Mouse (Mus musculus) lung, embryonic 14.5 days (tissue): Measurements from ENCODE around the gene Eaf2. TPM values are rescaled to one million over a fixed set of nuclear protein-coding genes. Genes with fewer than 3 reads are reported as not detected.

ENCODE experiments used
- ATAC-seq: fragments of 200-750 bp; cut with Nextera tagmentation; 2 replicates; pipeline ENCODE4 v1.8.0; 2017; ENCODE audit warnings: mild to moderate bottlenecking, moderate TSS enrichment, moderate library complexity; ENCODE audit not compliant: insufficient read depth
- DNase-seq: peaks from one replicate; pipeline ENCODE4 v3.0.0-alpha.2; 2015
- H3K27ac ChIP-seq: fragments of 300-500 bp; sonication (generic); 2 replicates; pipeline ENCODE4 v1.5.1; 2014; ENCODE audit warnings: low read depth, mild to moderate bottlenecking, moderate library complexity
- H3K27me3 ChIP-seq: fragments of 300-500 bp; sonication (generic); 2 replicates; pipeline ENCODE4 v1.6.1; 2014; ENCODE audit warnings: low read length, control low read depth; ENCODE audit not compliant: insufficient read depth
- H3K36me3 ChIP-seq: fragments of 300-500 bp; sonication (generic); 2 replicates; pipeline ENCODE4 v1.6.1; 2014; ENCODE audit warnings: control low read depth; ENCODE audit not compliant: insufficient read depth
- H3K4me1 ChIP-seq: fragments of 300-500 bp; sonication (generic); 2 replicates; pipeline ENCODE4 v1.6.1; 2014; ENCODE audit warnings: antibody characterized with exemption, control low read depth; ENCODE audit not compliant: insufficient read depth
- H3K4me2 ChIP-seq: fragments of 300-500 bp; sonication (generic); 2 replicates; pipeline ENCODE4 v1.6.1; 2014; ENCODE audit warnings: mild to moderate bottlenecking
- H3K4me3 ChIP-seq: fragments of 300-500 bp; sonication (generic); 2 replicates; pipeline ENCODE4 v1.5.1; 2014; ENCODE audit warnings: low read depth, low read length
- H3K9ac ChIP-seq: fragments of 300-500 bp; sonication (generic); 2 replicates; pipeline ENCODE4 v1.6.1; 2014
- H3K9me3 ChIP-seq: fragments of 300-500 bp; sonication (generic); 2 replicates; pipeline ENCODE4 v1.6.1; 2016; ENCODE audit warnings: low read depth, low read length, control low read depth
- CTCF ChIP-seq: IDR thresholded peaks from 2 replicates; pipeline ENCODE4 v1.5.1; 2016; ENCODE audit warnings: antibody characterized with exemption, low read depth
- WGBS: fragments of 180-500 bp; shearing (Covaris S2); extraction: QIAGEN DNeasy Blood & Tissue Kit; methylation state at CpG from one replicate; pipeline ENCODE4 v1.1.7; 2014; 5-methylcytosine and 5-hydroxymethylcytosine counted together
- microRNA-seq: library from miRNA; unstranded; fragments of <30 nt; microRNA quantifications from one replicate; pipeline ENCODE4, GENCODE M21; 2016; ENCODE audit warnings: borderline number of aligned reads
- polyA plus RNA-seq: library from polyadenylated mRNA; unstranded; fragments of >200 nt; fragmentation: Nextera tagmentation; extraction: Ambion mirVana; gene quantifications from 2 replicates; pipeline ENCODE4 v1.2.1, GENCODE M21; 2014

The Eaf2 gene
- polyA plus RNA-seq, 1 experiment from 2014 or later, result 0.99 TPM

GRCm38 (mm10) chr16:36743580-36743979, 131.2 kb downstream of the Eaf2 start:
- no peak overlapping the region for H3K4me2 ChIP-seq
- H3K36me3 ChIP-seq, result no peaks in the 10 kb centered on the region
- peak; percentile 32 for DNase-seq
- H3K9me3 ChIP-seq, result no peaks in the 10 kb centered on the region
- no peak overlapping the region for H3K4me3 ChIP-seq
- ATAC-seq, result peak; percentile 47; the same call in 1 of the 2 replicates
- 0 out of 2 replicates have a peak overlapping the region, but pooled peaks have one; percentile 12 for H3K27ac ChIP-seq
- no peak for TF ChIP-seq CTCF
- H3K27me3 ChIP-seq, result no peaks in the 10 kb centered on the region
- no peak overlapping the region for H3K9ac ChIP-seq
- no peaks in the 10 kb centered on the region for H3K4me1 ChIP-seq
- WGBS, result 54% methylated on average over 8 of the region's 8 CpGs

Small RNA genes lying within 50 kb of the gene (microRNA-seq; reads per million reads assigned to microRNA genes)
- gene Gm22617, result not detected

Other genes starting within 250 kb of the Eaf2 start
- gene Cd86, start 208.9 kb downstream of the Eaf2 start, polyA plus RNA-seq, result 2.1 and 2.2 TPM in 2 replicates
- 4.3 and 4.6 TPM in 2 replicates for gene Ildr1, start 181.0 kb downstream of the Eaf2 start, polyA plus RNA-seq
- gene Slc15a2, start 90.0 kb downstream of the Eaf2 start, polyA plus RNA-seq, result 28.1 and 33.2 TPM in 2 replicates
- 34.4 and 38.9 TPM in 2 replicates for gene Iqcb1, start 46.6 kb downstream of the Eaf2 start, polyA plus RNA-seq
- 89.9 and 96.8 TPM in 2 replicates for gene Golgb1, start 137 bp upstream of the Eaf2 start, polyA plus RNA-seq
- 2.1 and 2.2 TPM in 2 replicates for gene Hcls1, start 60.0 kb upstream of the Eaf2 start, polyA plus RNA-seq
- gene Fbxo40, start 115.5 kb upstream of the Eaf2 start, polyA plus RNA-seq, result 0.20 TPM in 1 of 2 replicates, not detected in the other
- gene Polq, start 136.8 kb upstream of the Eaf2 start, polyA plus RNA-seq, result 12.3 and 13.1 TPM in 2 replicates